In genomic region chr15:81503995-81504394, GRCm38 (mm10) we compare ENCODE assay signal across 29 mouse cellular contexts.
"Had no signal": no experiment of that assay in that cellular context is flagged by ENCODE, and none has a peak within 500 bp of the region (broad histone marks: within the 10 kb centered on the region; RNA-seq: fewer than 3 reads in every experiment).

No protein-coding gene starts in this region.

- H3K27me3 ChIP-seq: heart, embryonic 12.5 days; heart, embryonic 13.5 days; heart, embryonic 15.5 days; hindbrain, embryonic 12.5 days; hindbrain, embryonic 13.5 days; hindbrain, embryonic 15.5 days; intestine, embryonic 15.5 days; kidney, embryonic 15.5 days had no signal

- H3K4me3 ChIP-seq: heart, embryonic 12.5 days; heart, embryonic 13.5 days; heart, embryonic 15.5 days; hindbrain, embryonic 10.5 days; hindbrain, embryonic 12.5 days; hindbrain, embryonic 13.5 days; hindbrain, embryonic 15.5 days; intestine, embryonic 15.5 days; kidney, embryonic 15.5 days; layer of hippocampus, adult 2 months; left cerebral cortex, adult 2 months had no signal

- H3K9ac ChIP-seq: heart, embryonic 12.5 days; heart, embryonic 13.5 days; heart, embryonic 15.5 days; hindbrain, embryonic 12.5 days; hindbrain, embryonic 13.5 days; hindbrain, embryonic 14.5 days; hindbrain, embryonic 15.5 days; intestine, embryonic 15.5 days; kidney, embryonic 15.5 days had no signal

- DNase-seq: heart, postnatal 10 days; heart, postnatal 14 days; heart, postnatal 36 days; heart, postnatal 4 days; kidney, adult 11 months; kidney, adult 18-20 months; kidney, adult 2 months; kidney, adult 8-10 months; kidney, postnatal 10 days; kidney, postnatal 14 days; kidney, postnatal 25 days; kidney, postnatal 36 days; kidney, postnatal 4 days; layer of hippocampus, adult 9-11 months; layer of hippocampus, postnatal 36 days had no signal

- H3K36me3 ChIP-seq: heart, embryonic 12.5 days; heart, embryonic 13.5 days; heart, embryonic 15.5 days; hindbrain, embryonic 10.5 days; hindbrain, embryonic 12.5 days; hindbrain, embryonic 13.5 days; hindbrain, embryonic 15.5 days; intestine, embryonic 15.5 days; kidney, embryonic 15.5 days had no signal

- H3K9me3 ChIP-seq: heart, embryonic 12.5 days; heart, embryonic 13.5 days; heart, embryonic 15.5 days; hindbrain, embryonic 10.5 days; hindbrain, embryonic 12.5 days; hindbrain, embryonic 13.5 days; hindbrain, embryonic 15.5 days; intestine, embryonic 15.5 days; kidney, embryonic 15.5 days had no signal

- H3K4me1 ChIP-seq: heart, embryonic 12.5 days; heart, embryonic 13.5 days; heart, embryonic 15.5 days; hindbrain, embryonic 10.5 days; hindbrain, embryonic 12.5 days; hindbrain, embryonic 13.5 days; hindbrain, embryonic 15.5 days; intestine, embryonic 15.5 days; kidney, embryonic 15.5 days had no signal

- H3K27ac ChIP-seq: heart, embryonic 13.5 days; heart, embryonic 15.5 days; hindbrain, embryonic 10.5 days; hindbrain, embryonic 12.5 days; hindbrain, embryonic 13.5 days; hindbrain, embryonic 14.5 days; hindbrain, embryonic 15.5 days; hindbrain, postnatal 0 days; intestine, embryonic 15.5 days; kidney, embryonic 15.5 days; kidney, postnatal 0 days; layer of hippocampus, adult 2 months; left cerebral cortex, adult 2 months had no signal
